In genomic region chr3:89245688-89246171, GRCm38 (mm10) we compare ENCODE assay signal across 1 mouse cellular context.
TF ChIP-seq lines count a peak whose summit lies in the region.

Gene Krtcap2, plus strand, starts transcription at chr3:89245966.

TF ChIP-seq in MEL, 35 proteins besides CTCF, POLR2A, EP300 and RAD21 (continued from another document):
- TF ChIP-seq NELFE (IDR thresholded peaks at IDR 0.05; ENCODE audit: low read depth, low read length) (no peak; the same call in 1 of the 2 replicates), GABPA (IDR thresholded peaks at IDR 0.05; ENCODE audit: low read depth, low read length) (no peak)
TF ChIP-seq in MEL: peak in this region for 13.
